Mouse (Mus musculus) CD4-positive naive resting alpha-beta T cell, adult 57 days (primary cell): ENCODE measurements around the gene Vapa. TPM values are rescaled to one million over a fixed set of nuclear protein-coding genes. Genes with fewer than 3 reads are reported as not detected.

Experiments
- total RNA-seq: library from RNA; stranded (reverse); gene quantifications from one replicate; pipeline ENCODE4 v1.2.4, GENCODE M21; 2023

The Vapa gene
- total RNA-seq = 75.2 TPM

DNA sequence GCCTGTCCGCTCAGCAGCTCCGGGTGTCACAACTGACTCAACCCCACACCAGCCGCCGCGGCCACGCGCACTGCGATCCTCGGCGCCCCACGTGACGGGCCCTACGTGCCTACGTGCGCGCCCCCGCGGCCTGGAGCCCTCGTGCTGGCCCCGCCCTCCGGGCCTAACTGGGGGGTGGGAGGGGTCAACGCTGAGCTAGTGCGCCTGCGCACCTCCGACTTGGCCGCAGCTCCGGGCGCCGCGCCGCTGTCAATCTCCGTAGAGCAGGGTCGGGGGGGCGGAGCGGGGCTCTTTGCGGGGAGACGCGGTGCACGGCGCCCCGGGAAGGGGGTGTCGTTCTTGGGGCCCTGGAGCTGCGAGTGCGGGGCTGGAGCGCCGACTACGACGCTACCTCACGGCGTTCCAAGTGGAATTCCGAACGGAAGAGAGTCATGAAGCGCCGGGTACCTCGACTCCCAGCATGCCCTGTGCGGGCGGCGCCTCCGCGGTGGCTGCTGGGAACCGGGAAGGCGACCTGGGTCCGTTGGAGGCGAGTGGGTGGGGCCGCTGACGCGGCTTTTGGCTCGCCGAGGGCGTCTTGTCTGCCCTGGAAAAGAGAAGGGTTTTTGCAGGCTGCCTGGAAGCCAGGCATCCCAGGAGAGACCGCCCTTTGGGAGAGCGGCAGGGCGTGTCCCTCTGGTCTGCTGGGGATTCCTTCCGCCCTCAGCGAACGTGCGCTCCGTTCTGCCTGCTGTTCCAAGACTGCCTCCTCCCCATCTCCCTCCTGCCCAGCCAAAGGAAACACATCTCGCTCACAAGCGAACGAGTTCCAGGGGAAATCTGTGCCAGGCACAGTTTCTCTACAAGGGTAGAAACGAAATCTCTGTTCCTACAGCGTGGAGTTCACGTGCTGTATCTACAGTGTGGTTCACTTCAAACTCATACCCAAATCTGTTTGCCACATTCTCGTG is at the start of gene Vapa:
Gene Vapa, minus strand, starts transcription at position 93 of the 950 bp plus-strand sequence.

GRCm38 (mm10) chr17:65641734-65642218 is 28.4 kb upstream of the Vapa start, which contains the start of gene Txndc2:
Txndc2 (minus strand) TSS chr17:65642168.

DNA sequence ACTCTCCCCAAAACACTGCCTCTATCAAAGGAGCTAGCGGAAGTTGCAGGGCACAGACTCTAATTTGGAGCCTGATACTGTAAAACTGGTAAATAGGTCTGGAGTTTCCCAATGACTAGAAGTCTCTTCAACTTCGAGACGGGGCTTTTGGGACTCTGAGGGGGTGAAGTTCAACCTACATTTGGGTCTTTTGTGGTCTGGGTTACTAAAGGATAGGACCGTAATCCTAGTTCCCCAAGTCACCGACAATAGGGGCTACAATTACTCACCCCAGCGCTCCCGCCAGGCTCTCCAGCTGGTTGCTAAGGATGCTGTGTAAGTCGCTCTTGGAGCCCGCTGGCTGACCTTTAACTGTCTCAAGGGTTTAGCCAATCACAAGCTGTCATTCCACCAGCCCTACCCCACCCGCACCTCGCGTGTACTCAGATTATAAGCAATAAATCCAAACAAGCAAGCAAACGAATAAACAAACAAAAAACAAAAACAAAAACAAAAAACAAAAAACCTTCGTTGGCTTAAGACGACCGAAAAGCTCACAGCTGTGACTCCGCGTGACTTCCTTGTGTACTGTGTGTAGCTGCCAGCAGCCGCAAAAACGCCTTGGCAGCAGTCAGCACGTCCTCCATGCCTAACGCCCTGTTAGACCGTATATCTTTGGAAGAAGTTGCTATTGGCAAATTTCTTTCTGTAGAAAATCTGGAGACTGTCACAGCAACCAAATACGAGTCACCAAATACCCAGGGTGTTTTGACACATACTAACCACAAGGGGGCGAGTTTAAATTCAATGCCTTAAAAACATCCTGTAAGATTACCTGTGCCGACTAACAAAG is 72.7 kb downstream of the Vapa start, which contains the start of gene Tmem232:
Gene Tmem232, minus strand, starts transcription at position 342 of the 832 bp plus-strand sequence.

Other genes with a start within 250 kb of the Vapa start
- gene Tmem232, start 72.8 kb downstream of the Vapa start, total RNA-seq = not detected
- gene Txndc2, start 28.6 kb upstream of the Vapa start, total RNA-seq = not detected
- gene Rab31, start 159.2 kb upstream of the Vapa start, total RNA-seq = 2.2 TPM
- 66.6 TPM for gene Ppp4r1, start 169.0 kb upstream of the Vapa start, total RNA-seq